Mouse (Mus musculus): ENCODE data around the gene Tsc22d2. TPM values are rescaled to one million over a fixed set of nuclear protein-coding genes. Genes with fewer than 3 reads are reported as not detected.
A peak's percentile ranks its signal among the peaks of the same experiment; 100 is the strongest.

The Tsc22d2 gene
- polyA plus RNA-seq, 1 experiment from 2014 or later, result 17.1 TPM

DNA sequence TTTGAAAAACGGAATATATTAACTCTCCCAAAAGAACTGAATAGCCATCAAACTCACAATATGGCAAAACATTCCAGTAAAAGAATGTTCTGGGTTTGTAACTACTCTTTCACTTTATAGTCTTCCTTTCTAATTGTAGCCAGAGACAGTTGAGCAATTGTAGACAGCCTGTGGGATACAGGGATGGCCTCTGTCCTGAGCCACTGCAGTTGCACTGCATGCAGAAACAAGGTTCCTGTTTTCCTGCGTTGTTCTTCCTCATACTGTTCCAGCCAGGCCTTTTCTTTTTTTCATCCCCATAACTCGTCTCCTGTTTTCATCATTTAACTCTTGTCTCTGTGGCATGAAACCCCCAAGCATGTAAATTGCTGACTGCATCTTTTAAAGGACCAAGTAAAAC lies 37.8 kb upstream of the Tsc22d2 start:
- H3K4me3 ChIP-seq (replicated peaks; ENCODE audit: low read depth, low read length), result no peak overlapping the region
- TF ChIP-seq CTCF (IDR thresholded peaks at IDR 0.05; ENCODE audit: low read depth), result no peak
- H3K4me1 ChIP-seq (replicated peaks; ENCODE audit: insufficient read depth, low read length), result peaks cover 9% of the 10 kb centered on the region; the same call in 1 of the 2 replicates
- H3K36me3 ChIP-seq (ENCODE audit: insufficient read depth, low read length), result no peaks in the 10 kb centered on the region
- no peak overlapping the region for H3K4me2 ChIP-seq (ENCODE audit: low read length)
- DNase-seq (ENCODE audit: low spot score) (no peak), ATAC-seq (replicated peaks; ENCODE audit: low FRiP score, low read depth) (no peak)
- H3K9ac ChIP-seq (ENCODE audit: low read depth, low read length), result no peak overlapping the region
- H3K27ac ChIP-seq, result no peak overlapping the region
- H3K27me3 ChIP-seq (ENCODE audit: insufficient read depth, low read length), result no peaks in the 10 kb centered on the region
- 68% methylated on average over 3 of the region's 3 CpGs for WGBS
- H3K9me3 ChIP-seq (replicated peaks; ENCODE audit: low read length), result no peaks in the 10 kb centered on the region

DNA sequence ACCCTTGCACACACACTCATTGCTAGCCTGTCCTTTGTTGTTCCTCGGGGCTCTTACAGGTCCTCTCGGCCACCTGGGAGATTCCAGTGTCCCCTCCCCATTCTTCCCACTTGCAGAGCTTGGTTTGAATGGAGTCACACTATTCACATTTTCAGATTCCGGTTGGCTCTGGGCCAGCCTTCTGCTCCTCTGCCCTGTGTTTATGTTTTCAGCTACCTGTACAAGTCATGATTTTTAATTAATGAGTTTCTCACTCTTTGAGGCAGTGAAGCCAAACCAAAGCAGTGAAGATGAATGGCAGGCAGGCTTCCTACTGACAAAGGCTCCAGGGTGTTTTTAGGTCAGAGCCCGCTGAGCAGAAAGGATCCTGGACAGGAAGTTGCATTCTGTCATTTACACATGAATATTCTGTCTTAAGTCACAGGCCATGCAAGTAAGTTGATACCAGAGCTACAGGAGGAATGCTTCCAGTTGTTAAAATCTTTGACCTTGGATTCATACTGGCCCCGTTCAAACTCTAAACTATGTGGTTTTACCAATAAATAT lies 36.9 kb upstream of the Tsc22d2 start:
- H3K9ac ChIP-seq (ENCODE audit: low read depth, low read length), result no peak overlapping the region
- no peak for TF ChIP-seq CTCF (IDR thresholded peaks at IDR 0.05; ENCODE audit: low read depth)
- no peaks in the 10 kb centered on the region for H3K9me3 ChIP-seq (replicated peaks; ENCODE audit: low read length)
- no peak overlapping the region for H3K27ac ChIP-seq
- H3K4me2 ChIP-seq (ENCODE audit: low read length), result no peak overlapping the region
- WGBS, result 23% methylated on average over 5 of the region's 5 CpGs
- no peaks in the 10 kb centered on the region for H3K36me3 ChIP-seq (ENCODE audit: insufficient read depth, low read length)
- 0 out of 2 replicates have a peak, but pooled peaks cover 2% of the 10 kb centered on the region for H3K4me1 ChIP-seq (replicated peaks; ENCODE audit: insufficient read depth, low read length)
- ATAC-seq (replicated peaks; ENCODE audit: low FRiP score, low read depth) (no peak), DNase-seq (ENCODE audit: low spot score) (peak; percentile 51)
- no peaks in the 10 kb centered on the region for H3K27me3 ChIP-seq (ENCODE audit: insufficient read depth, low read length)
- H3K4me3 ChIP-seq (replicated peaks; ENCODE audit: low read depth, low read length), result no peak overlapping the region

DNA sequence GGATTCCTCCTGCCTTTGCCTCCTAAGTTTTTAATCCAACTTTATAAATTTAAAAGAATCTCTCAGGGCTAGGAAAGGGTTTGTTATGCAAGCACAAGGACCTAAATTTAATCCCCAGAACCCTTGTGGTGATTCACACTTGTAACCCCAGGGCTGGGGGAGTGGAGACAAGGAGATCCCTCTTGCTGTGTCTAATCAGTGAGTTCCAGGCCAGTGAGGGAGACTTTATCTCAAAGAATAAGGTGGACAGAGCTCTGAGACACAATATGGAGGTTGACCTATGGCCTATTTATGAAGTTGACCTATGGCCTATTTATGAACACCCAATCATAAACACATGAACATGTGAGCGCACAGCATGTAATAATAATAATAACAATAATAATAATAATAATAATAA lies 31.8 kb upstream of the Tsc22d2 start:
- Histone ChIP-seq H3K27me3 (ENCODE audit: insufficient read depth, low read length) (no peaks in the 10 kb centered on the region), H3K4me2 (ENCODE audit: low read length) (no peak overlapping the region), H3K9me3 (replicated peaks; ENCODE audit: low read length) (no peaks in the 10 kb centered on the region), H3K4me3 (replicated peaks; ENCODE audit: low read depth, low read length) (no peak overlapping the region), H3K9ac (ENCODE audit: low read depth, low read length) (no peak overlapping the region), H3K4me1 (replicated peaks; ENCODE audit: insufficient read depth, low read length) (no peaks in the 10 kb centered on the region), H3K27ac (no peak overlapping the region), H3K36me3 (ENCODE audit: insufficient read depth, low read length) (no peaks in the 10 kb centered on the region)
- no peak for ATAC-seq (replicated peaks; ENCODE audit: low FRiP score, low read depth)
- no peak for DNase-seq (ENCODE audit: low spot score)
- 97% methylated on average over 1 of the region's 1 CpGs for WGBS
- no peak for TF ChIP-seq CTCF (IDR thresholded peaks at IDR 0.05; ENCODE audit: low read depth)

DNA sequence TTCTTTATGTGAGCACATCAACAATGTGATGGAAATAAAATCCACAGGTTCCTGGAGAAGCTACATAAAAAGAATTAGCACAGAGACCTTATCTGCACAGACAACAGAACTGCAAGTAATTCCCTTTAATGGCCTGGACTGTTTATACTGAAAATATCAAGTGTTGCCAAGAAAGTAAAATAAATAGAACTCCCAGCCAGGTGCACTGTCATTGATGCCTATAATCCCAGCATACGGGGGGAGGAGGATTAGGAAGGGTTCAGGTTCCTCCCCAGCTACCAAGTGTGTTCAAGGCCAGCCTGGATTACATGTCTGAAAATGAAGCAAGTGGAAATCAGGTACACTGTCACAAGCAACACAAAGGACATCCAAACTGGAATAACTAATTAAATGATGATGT lies 29.5 kb upstream of the Tsc22d2 start:
- Histone ChIP-seq H3K9me3 (replicated peaks; ENCODE audit: low read length) (no peaks in the 10 kb centered on the region), H3K27ac (no peak overlapping the region), H3K4me3 (replicated peaks; ENCODE audit: low read depth, low read length) (no peak overlapping the region), H3K4me1 (replicated peaks; ENCODE audit: insufficient read depth, low read length) (no peaks in the 10 kb centered on the region), H3K9ac (ENCODE audit: low read depth, low read length) (no peak overlapping the region), H3K36me3 (ENCODE audit: insufficient read depth, low read length) (no peaks in the 10 kb centered on the region), H3K27me3 (ENCODE audit: insufficient read depth, low read length) (no peaks in the 10 kb centered on the region), H3K4me2 (ENCODE audit: low read length) (no peak overlapping the region)
- ATAC-seq (replicated peaks; ENCODE audit: low FRiP score, low read depth) (no peak), DNase-seq (ENCODE audit: low spot score) (no peak)
- WGBS, result 20% methylated on average over 1 of the region's 1 CpGs
- no peak for TF ChIP-seq CTCF (IDR thresholded peaks at IDR 0.05; ENCODE audit: low read depth)

DNA sequence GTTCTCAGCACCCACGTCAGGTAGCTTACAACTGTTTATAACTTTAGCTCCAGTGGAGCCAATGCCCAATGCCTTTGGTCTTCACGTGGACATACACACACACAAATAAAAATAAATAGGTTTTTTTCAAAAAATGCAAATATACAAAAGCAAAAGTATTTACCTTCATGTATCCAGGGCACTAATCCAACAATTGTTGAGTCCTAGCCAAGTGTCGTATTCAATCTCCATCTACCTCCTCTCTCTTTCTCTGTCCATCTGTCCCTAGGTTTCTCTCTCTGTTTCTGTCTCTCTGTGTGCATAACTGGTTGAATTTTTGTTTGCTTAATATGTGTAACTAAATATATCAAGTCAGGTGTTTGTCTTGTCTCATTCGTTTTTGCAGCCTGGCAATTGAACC lies 25.8 kb upstream of the Tsc22d2 start:
- H3K27ac ChIP-seq, result no peak overlapping the region
- 85% methylated on average over 4 of the region's 4 CpGs for WGBS
- H3K36me3 ChIP-seq (ENCODE audit: insufficient read depth, low read length), result no peaks in the 10 kb centered on the region
- H3K9me3 ChIP-seq (replicated peaks; ENCODE audit: low read length), result no peaks in the 10 kb centered on the region
- DNase-seq (ENCODE audit: low spot score) (no peak), ATAC-seq (replicated peaks; ENCODE audit: low FRiP score, low read depth) (no peak)
- no peaks in the 10 kb centered on the region for H3K27me3 ChIP-seq (ENCODE audit: insufficient read depth, low read length)
- no peak overlapping the region for H3K4me3 ChIP-seq (replicated peaks; ENCODE audit: low read depth, low read length)
- no peak for TF ChIP-seq CTCF (IDR thresholded peaks at IDR 0.05; ENCODE audit: low read depth)
- no peaks in the 10 kb centered on the region for H3K4me1 ChIP-seq (replicated peaks; ENCODE audit: insufficient read depth, low read length)
- no peak overlapping the region for H3K4me2 ChIP-seq (ENCODE audit: low read length)
- H3K9ac ChIP-seq (ENCODE audit: low read depth, low read length), result no peak overlapping the region

DNA sequence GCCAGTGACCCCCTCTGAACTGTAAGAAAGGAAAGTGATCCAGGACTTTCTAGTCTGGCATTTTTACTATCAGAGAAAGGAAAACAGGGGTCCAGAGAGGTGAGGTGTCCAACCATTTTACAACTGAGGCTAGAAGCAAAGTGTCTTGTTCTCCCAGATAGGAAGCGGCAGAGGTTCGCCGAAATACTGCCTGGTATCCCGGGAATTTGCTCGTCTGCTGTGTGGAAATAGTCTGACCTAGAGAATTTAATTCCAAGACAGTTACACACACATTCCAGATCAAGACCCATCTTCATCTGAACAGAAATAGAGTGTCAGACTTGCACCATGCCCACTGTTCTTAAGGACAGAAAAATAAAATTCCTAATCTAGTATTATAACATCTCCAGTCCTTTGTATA lies 16.0 kb upstream of the Tsc22d2 start:
- Histone ChIP-seq H3K9ac (ENCODE audit: low read depth, low read length) (no peak overlapping the region), H3K4me3 (replicated peaks; ENCODE audit: low read depth, low read length) (no peak overlapping the region), H3K4me1 (replicated peaks; ENCODE audit: insufficient read depth, low read length) (no peaks in the 10 kb centered on the region), H3K4me2 (ENCODE audit: low read length) (no peak overlapping the region), H3K27ac (no peak overlapping the region), H3K27me3 (ENCODE audit: insufficient read depth, low read length) (no peaks in the 10 kb centered on the region), H3K9me3 (replicated peaks; ENCODE audit: low read length) (no peaks in the 10 kb centered on the region), H3K36me3 (ENCODE audit: insufficient read depth, low read length) (no peaks in the 10 kb centered on the region)
- ATAC-seq (replicated peaks; ENCODE audit: low FRiP score, low read depth), result no peak
- DNase-seq (ENCODE audit: low spot score), result no peak
- no peak for TF ChIP-seq CTCF (IDR thresholded peaks at IDR 0.05; ENCODE audit: low read depth)
- WGBS, result 55% methylated on average over 5 of the region's 5 CpGs

DNA sequence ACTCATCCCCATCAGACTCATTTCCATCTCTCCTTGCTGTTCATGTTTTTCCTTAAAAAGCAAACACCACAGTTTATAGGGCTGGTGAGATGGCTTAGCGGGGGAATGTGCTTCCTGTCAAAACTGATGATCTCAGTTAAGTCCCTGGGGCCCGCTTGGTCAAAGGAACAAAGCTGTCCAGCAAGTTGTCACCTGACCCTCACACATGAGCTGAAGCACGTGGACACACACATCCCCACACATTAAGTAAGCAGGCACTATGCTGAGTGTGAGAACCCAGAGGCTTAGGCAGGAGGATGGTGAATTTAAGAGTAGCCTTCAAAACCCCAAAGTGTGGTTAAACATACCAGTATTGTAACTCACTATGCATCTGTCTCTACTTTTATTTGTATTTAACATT lies 14.6 kb upstream of the Tsc22d2 start:
- DNase-seq (ENCODE audit: low spot score) (no peak), ATAC-seq (replicated peaks; ENCODE audit: low FRiP score, low read depth) (no peak)
- Histone ChIP-seq H3K4me3 (replicated peaks; ENCODE audit: low read depth, low read length) (no peak overlapping the region), H3K27me3 (ENCODE audit: insufficient read depth, low read length) (no peaks in the 10 kb centered on the region), H3K4me1 (replicated peaks; ENCODE audit: insufficient read depth, low read length) (no peaks in the 10 kb centered on the region), H3K9me3 (replicated peaks; ENCODE audit: low read length) (no peaks in the 10 kb centered on the region), H3K27ac (no peak overlapping the region), H3K36me3 (ENCODE audit: insufficient read depth, low read length) (no peaks in the 10 kb centered on the region), H3K4me2 (ENCODE audit: low read length) (no peak overlapping the region), H3K9ac (ENCODE audit: low read depth, low read length) (no peak overlapping the region)
- no peak for TF ChIP-seq CTCF (IDR thresholded peaks at IDR 0.05; ENCODE audit: low read depth)
- 45% methylated on average over 3 of the region's 3 CpGs for WGBS

Measured in kidney, postnatal 0 days (tissue).